Mouse (Mus musculus) forebrain, embryonic 15.5 days (tissue): ENCODE results near the gene Fmn2. TPM values are rescaled to one million over a fixed set of nuclear protein-coding genes. Genes with fewer than 3 reads are reported as not detected.

Source experiments
- ATAC-seq: fragments of 200-750 bp; cut with Nextera tagmentation; replicated peaks from 2 replicates; pipeline ENCODE4 v1.8.0; 2017; ENCODE audit warnings: mild to moderate bottlenecking, moderate TSS enrichment, moderate library complexity
- H3K27ac ChIP-seq: fragments of 300-500 bp; sonication (generic); replicated peaks from 2 replicates; pipeline ENCODE4 v1.5.1; 2015; ENCODE audit warnings: mild to moderate bottlenecking, inconsistent platforms
- H3K27me3 ChIP-seq: fragments of 300-500 bp; sonication (generic); 2 replicates; pipeline ENCODE4 v1.6.1; 2015; ENCODE audit warnings: inconsistent platforms
- H3K36me3 ChIP-seq: fragments of 300-500 bp; sonication (generic); 2 replicates; pipeline ENCODE4 v1.6.1; 2015; ENCODE audit warnings: mild to moderate bottlenecking, inconsistent platforms
- H3K4me1 ChIP-seq: fragments of 300-500 bp; sonication (generic); 2 replicates; pipeline ENCODE4 v1.6.1; 2015; ENCODE audit warnings: inconsistent platforms
- H3K4me2 ChIP-seq: fragments of 300-500 bp; sonication (generic); replicated peaks from 2 replicates; pipeline ENCODE4 v1.6.1; 2015; ENCODE audit warnings: mild to moderate bottlenecking, inconsistent platforms
- H3K4me3 ChIP-seq: fragments of 300-500 bp; sonication (generic); 2 replicates; pipeline ENCODE4 v1.5.1; 2015; ENCODE audit warnings: mild to moderate bottlenecking, inconsistent platforms
- H3K9ac ChIP-seq: fragments of 300-500 bp; sonication (generic); replicated peaks from 2 replicates; pipeline ENCODE4 v1.6.1; 2015; ENCODE audit warnings: mild to moderate bottlenecking, inconsistent platforms
- H3K9me3 ChIP-seq: fragments of 300-500 bp; sonication (generic); 2 replicates; pipeline ENCODE4 v1.6.1; 2016; ENCODE audit warnings: inconsistent platforms
- WGBS: fragments of 180-500 bp; shearing (Covaris S2); methylation state at CpG from one replicate; pipeline ENCODE4 v1.1.7; 2015; ENCODE audit warnings: mixed read lengths; 5-methylcytosine and 5-hydroxymethylcytosine counted together
- polyA plus RNA-seq: library from polyadenylated mRNA; unstranded; fragments of >200 nt; fragmentation: Nextera tagmentation; extraction: Ambion mirVana; gene quantifications from 2 replicates; pipeline ENCODE4 v1.2.1, GENCODE M21; 2015

Gene Fmn2
- polyA plus RNA-seq, 1 experiment from 2014 or later = 6.8 TPM

- ATAC-seq = no peak
- Histone ChIP-seq H3K4me1 (no peaks in the 10 kb centered on the region), H3K4me2 (no peak overlapping the region), H3K9ac (no peak overlapping the region), H3K4me3 (no peak overlapping the region), H3K27ac (no peak overlapping the region), H3K36me3 (no peaks in the 10 kb centered on the region), H3K27me3 (no peaks in the 10 kb centered on the region), H3K9me3 (no peaks in the 10 kb centered on the region)
- 87% methylated on average over 3 of the region's 3 CpGs for WGBS
Observed at GRCm38 (mm10) chr1:174750893-174751461, 249.4 kb downstream of the Fmn2 start.

GRCm38 (mm10) chr1:174759354-174759753 lies 257.7 kb downstream of the Fmn2 start:
- Histone ChIP-seq H3K27ac (no peak overlapping the region), H3K36me3 (no peaks in the 10 kb centered on the region), H3K4me2 (no peak overlapping the region), H3K4me3 (no peak overlapping the region), H3K27me3 (no peaks in the 10 kb centered on the region), H3K9ac (no peak overlapping the region), H3K9me3 (no peaks in the 10 kb centered on the region), H3K4me1 (no peaks in the 10 kb centered on the region)
- no peak for ATAC-seq
- WGBS = 73% methylated on average over 6 of the region's 6 CpGs

- no peak for ATAC-seq
- H3K4me2 ChIP-seq = no peak overlapping the region
- H3K36me3 ChIP-seq = no peaks in the 10 kb centered on the region
- WGBS = 83% methylated on average over 2 of the region's 2 CpGs
- H3K4me3 ChIP-seq = no peak overlapping the region
- no peaks in the 10 kb centered on the region for H3K27me3 ChIP-seq
- no peak overlapping the region for H3K27ac ChIP-seq
- H3K9ac ChIP-seq = no peak overlapping the region
- H3K9me3 ChIP-seq = no peaks in the 10 kb centered on the region
- no peaks in the 10 kb centered on the region for H3K4me1 ChIP-seq
Observed at GRCm38 (mm10) chr1:174765757-174766156, 264.1 kb downstream of the Fmn2 start.

GRCm38 (mm10) chr1:174766852-174767251 lies 265.2 kb downstream of the Fmn2 start:
- Histone ChIP-seq H3K9me3 (no peaks in the 10 kb centered on the region), H3K9ac (no peak overlapping the region)

GRCm38 (mm10) chr1:174771871-174772281 lies 270.3 kb downstream of the Fmn2 start:
- no peaks in the 10 kb centered on the region for H3K4me1 ChIP-seq
- WGBS = 82% methylated on average over 4 of the region's 4 CpGs

More at GRCm38 (mm10) chr1:174766852-174767251, 265.2 kb downstream of the Fmn2 start:
- no peak overlapping the region for H3K27ac ChIP-seq
- no peak for ATAC-seq
- H3K4me3 ChIP-seq = no peak overlapping the region
- WGBS = 95% methylated on average over 3 of the region's 3 CpGs
- H3K36me3 ChIP-seq = no peaks in the 10 kb centered on the region
- H3K27me3 ChIP-seq = no peaks in the 10 kb centered on the region
- H3K4me1 ChIP-seq = no peaks in the 10 kb centered on the region
- no peak overlapping the region for H3K4me2 ChIP-seq

GRCm38 (mm10) chr1:174781037-174781436 lies 279.4 kb downstream of the Fmn2 start:
- no peak overlapping the region for H3K4me3 ChIP-seq
- H3K4me1 ChIP-seq = no peaks in the 10 kb centered on the region
- H3K9ac ChIP-seq = no peak overlapping the region
- no peak overlapping the region for H3K27ac ChIP-seq
- ATAC-seq = no peak
- no peaks in the 10 kb centered on the region for H3K27me3 ChIP-seq
- no peaks in the 10 kb centered on the region for H3K36me3 ChIP-seq
- no peak overlapping the region for H3K4me2 ChIP-seq
- WGBS = 88% methylated on average over 4 of the region's 4 CpGs
- H3K9me3 ChIP-seq = no peaks in the 10 kb centered on the region

More at GRCm38 (mm10) chr1:174771871-174772281, 270.3 kb downstream of the Fmn2 start:
- no peak for ATAC-seq
- H3K9ac ChIP-seq = no peak overlapping the region
- no peak overlapping the region for H3K27ac ChIP-seq
- H3K9me3 ChIP-seq = no peaks in the 10 kb centered on the region
- no peak overlapping the region for H3K4me3 ChIP-seq
- no peaks in the 10 kb centered on the region for H3K27me3 ChIP-seq
- H3K36me3 ChIP-seq = no peaks in the 10 kb centered on the region
- no peak overlapping the region for H3K4me2 ChIP-seq

GRCm38 (mm10) chr1:174788617-174789016 lies 287.0 kb downstream of the Fmn2 start:
- Histone ChIP-seq H3K9me3 (no peaks in the 10 kb centered on the region), H3K27ac (no peak overlapping the region), H3K4me1 (no peaks in the 10 kb centered on the region), H3K4me3 (no peak overlapping the region), H3K36me3 (0 out of 2 replicates have a peak, but pooled peaks cover 4% of the 10 kb centered on the region), H3K27me3 (no peaks in the 10 kb centered on the region), H3K9ac (no peak overlapping the region), H3K4me2 (no peak overlapping the region)
- WGBS = 90% methylated on average over 2 of the region's 2 CpGs
- ATAC-seq = no peak

- no peak overlapping the region for H3K4me2 ChIP-seq
- H3K4me3 ChIP-seq = no peak overlapping the region
- WGBS = 96% methylated on average over 4 of the region's 4 CpGs
- no peak overlapping the region for H3K9ac ChIP-seq
- no peaks in the 10 kb centered on the region for H3K27me3 ChIP-seq
- no peak overlapping the region for H3K27ac ChIP-seq
- H3K36me3 ChIP-seq = no peaks in the 10 kb centered on the region
- no peak for ATAC-seq
- H3K9me3 ChIP-seq = no peaks in the 10 kb centered on the region
- no peaks in the 10 kb centered on the region for H3K4me1 ChIP-seq
Observed at GRCm38 (mm10) chr1:174811846-174812245, 310.2 kb downstream of the Fmn2 start.

GRCm38 (mm10) chr1:174826562-174826961 lies 324.9 kb downstream of the Fmn2 start:
- no peaks in the 10 kb centered on the region for H3K27me3 ChIP-seq

GRCm38 (mm10) chr1:174836861-174837260 lies 335.2 kb downstream of the Fmn2 start:
- no peaks in the 10 kb centered on the region for H3K9me3 ChIP-seq
- no peak overlapping the region for H3K9ac ChIP-seq
- ATAC-seq = no peak
- H3K4me1 ChIP-seq = no peaks in the 10 kb centered on the region
- 97% methylated on average over 23 of the region's 23 CpGs for WGBS
- no peak overlapping the region for H3K4me3 ChIP-seq
- no peaks in the 10 kb centered on the region for H3K36me3 ChIP-seq
- H3K4me2 ChIP-seq = no peak overlapping the region
- no peaks in the 10 kb centered on the region for H3K27me3 ChIP-seq
- H3K27ac ChIP-seq = no peak overlapping the region

More at GRCm38 (mm10) chr1:174826562-174826961, 324.9 kb downstream of the Fmn2 start:
- H3K9ac ChIP-seq = no peak overlapping the region
- no peak overlapping the region for H3K27ac ChIP-seq
- 75% methylated on average over 8 of the region's 8 CpGs for WGBS
- H3K4me1 ChIP-seq = no peaks in the 10 kb centered on the region
- H3K9me3 ChIP-seq = no peaks in the 10 kb centered on the region
- H3K36me3 ChIP-seq = 0 out of 2 replicates have a peak, but pooled peaks cover under 1% of the 10 kb centered on the region
- no peak overlapping the region for H3K4me3 ChIP-seq
- no peak overlapping the region for H3K4me2 ChIP-seq
- ATAC-seq = no peak

GRCm38 (mm10) chr1:174844786-174845185 lies 343.2 kb downstream of the Fmn2 start:
- H3K27me3 ChIP-seq = no peaks in the 10 kb centered on the region
- H3K9me3 ChIP-seq = no peaks in the 10 kb centered on the region
- no peaks in the 10 kb centered on the region for H3K4me1 ChIP-seq
- no peaks in the 10 kb centered on the region for H3K36me3 ChIP-seq
- H3K4me3 ChIP-seq = no peak overlapping the region
- H3K27ac ChIP-seq = no peak overlapping the region
- H3K4me2 ChIP-seq = no peak overlapping the region
- WGBS = 88% methylated on average over 6 of the region's 6 CpGs
- no peak overlapping the region for H3K9ac ChIP-seq
- no peak for ATAC-seq

- no peaks in the 10 kb centered on the region for H3K36me3 ChIP-seq
- H3K27ac ChIP-seq = no peak overlapping the region
- H3K9me3 ChIP-seq = no peaks in the 10 kb centered on the region
- H3K27me3 ChIP-seq = no peaks in the 10 kb centered on the region
- no peak overlapping the region for H3K4me3 ChIP-seq
- WGBS = 83% methylated on average over 2 of the region's 2 CpGs
- no peak for ATAC-seq
- H3K9ac ChIP-seq = no peak overlapping the region
- no peaks in the 10 kb centered on the region for H3K4me1 ChIP-seq
- H3K4me2 ChIP-seq = no peak overlapping the region
Observed at GRCm38 (mm10) chr1:174856188-174856587, 354.6 kb downstream of the Fmn2 start.
